Mouse (Mus musculus): ENCODE data around the gene Lrrc8a.

Lrrc8a gene

DNA sequence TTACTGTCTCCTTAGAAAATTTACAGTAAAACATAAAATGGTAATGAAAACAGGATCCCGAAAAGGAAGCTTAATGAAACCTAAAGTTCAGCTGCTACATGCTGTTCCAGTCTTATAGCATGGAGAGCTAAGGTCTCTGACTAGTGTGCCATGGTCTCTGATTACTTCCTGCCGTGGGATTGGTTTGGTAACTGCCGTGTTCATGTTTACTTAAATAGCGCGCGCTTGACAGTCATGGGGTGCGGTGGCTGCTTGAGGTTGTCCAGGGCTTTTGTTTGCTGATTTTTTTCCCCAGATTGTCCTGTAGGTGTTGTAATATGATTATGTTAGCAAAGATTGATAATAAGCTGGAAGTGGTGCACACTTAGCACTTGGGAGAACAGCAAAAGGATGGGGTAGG is 68.6 kb downstream of the Lrrc8a start:
- no peak for DNase-seq (ENCODE audit: low spot score)

DNA sequence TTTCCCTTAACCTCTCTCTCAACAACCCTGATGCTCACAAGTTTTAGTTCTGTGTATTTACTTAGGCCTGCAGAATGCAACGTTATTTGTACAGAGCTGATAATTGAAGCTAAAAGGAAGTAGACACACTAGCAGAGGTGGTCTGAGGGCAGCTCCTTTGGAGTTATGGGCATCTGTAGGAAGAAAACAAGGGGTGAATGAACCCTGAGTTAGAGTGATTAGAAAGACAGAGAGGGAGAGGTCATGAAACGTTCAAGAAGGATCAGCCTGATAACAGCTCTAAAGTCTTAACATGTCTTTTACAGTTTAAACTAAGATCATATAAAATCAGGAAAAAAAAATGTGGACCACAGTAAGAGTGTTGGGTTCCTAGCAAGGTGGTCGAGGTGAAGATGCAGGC is 71.8 kb downstream of the Lrrc8a start:
- DNase-seq (ENCODE audit: low spot score), result no peak

DNA sequence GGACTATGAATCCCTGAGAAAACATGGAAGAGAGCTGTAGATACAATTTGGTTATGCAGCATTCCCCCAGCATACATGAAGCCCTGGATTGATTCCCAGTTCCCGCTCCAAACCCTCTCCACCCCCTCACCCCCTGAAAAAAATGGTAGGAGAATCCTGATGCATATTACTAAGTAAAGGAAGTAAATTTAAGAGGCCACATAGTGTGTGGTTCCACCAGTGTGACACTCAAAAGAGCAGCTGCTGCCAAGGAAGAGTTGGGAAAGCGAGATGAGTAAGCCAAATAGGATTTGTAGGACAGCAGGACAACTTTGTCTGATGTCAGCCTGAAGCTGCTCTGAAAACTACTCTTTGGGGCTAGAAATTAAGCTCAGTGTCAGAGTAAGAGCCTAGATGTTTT is 74.0 kb downstream of the Lrrc8a start:
- no peak for DNase-seq (ENCODE audit: low spot score)
